Mouse (Mus musculus) adrenal gland, adult (tissue): ENCODE results near the gene Olfr1245.
"Not testable (repeated sequence)": the region's sequence is repeated elsewhere in the genome, so short reads cannot be mapped to it uniquely, and the experiment has no call there.

Source experiments
- DNase-seq, 2 experiments: peaks; one replicate each; pipeline ENCODE4 v3.0.0; 2022 to 2023; ENCODE audit warnings: low spot score in 1 of 2; ENCODE audit not compliant: inconsistent age in 2 of 2

The Olfr1245 gene

DNA sequence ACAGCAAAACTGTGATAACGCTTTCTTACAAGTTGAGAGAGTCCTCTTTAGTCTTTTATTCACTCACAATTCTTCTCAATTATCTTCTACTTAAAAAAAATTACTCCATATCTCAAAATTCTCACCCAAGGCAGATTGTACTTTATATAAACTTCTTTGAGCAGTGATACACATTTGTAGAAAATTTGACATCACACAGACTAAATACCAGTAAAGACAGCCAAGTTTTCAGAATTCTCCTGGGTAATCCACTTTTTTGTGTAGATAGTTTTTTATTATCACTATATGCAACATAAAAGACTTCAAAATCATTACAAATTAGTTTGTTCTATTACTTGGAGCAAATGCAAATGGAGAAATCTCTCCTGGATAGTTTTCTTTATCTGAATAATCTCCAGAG, at the start of gene Olfr1245:
Gene Olfr1245 (minus strand): TSS at position 101 of the 400 bp plus-strand sequence.
- DNase-seq = no peak

GRCm38 (mm10) chr2:89618145-89618544, 39.9 kb upstream of the Olfr1245 start, which contains the start of gene Olfr1248:
Gene Olfr1248, minus strand, starts transcription at chr2:89618245.
- not testable (repeated sequence) for DNase-seq

- no peak for DNase-seq
Measured at GRCm38 (mm10) chr2:89614030-89614429, 35.8 kb upstream of the Olfr1245 start, which contains the start of gene Olfr1247. Gene Olfr1247, minus strand, starts transcription at chr2:89614130.

- no peak for DNase-seq
Measured at GRCm38 (mm10) chr2:89593057-89593456, 14.8 kb upstream of the Olfr1245 start, which contains the start of gene Olfr1246. Gene Olfr1246, minus strand, starts transcription at chr2:89593157.

- not testable (repeated sequence) for DNase-seq
Measured at GRCm38 (mm10) chr2:89562706-89563105, 15.5 kb downstream of the Olfr1245 start.

- no peak for DNase-seq
Measured at GRCm38 (mm10) chr2:89544516-89544915, 33.7 kb downstream of the Olfr1245 start.

DNA sequence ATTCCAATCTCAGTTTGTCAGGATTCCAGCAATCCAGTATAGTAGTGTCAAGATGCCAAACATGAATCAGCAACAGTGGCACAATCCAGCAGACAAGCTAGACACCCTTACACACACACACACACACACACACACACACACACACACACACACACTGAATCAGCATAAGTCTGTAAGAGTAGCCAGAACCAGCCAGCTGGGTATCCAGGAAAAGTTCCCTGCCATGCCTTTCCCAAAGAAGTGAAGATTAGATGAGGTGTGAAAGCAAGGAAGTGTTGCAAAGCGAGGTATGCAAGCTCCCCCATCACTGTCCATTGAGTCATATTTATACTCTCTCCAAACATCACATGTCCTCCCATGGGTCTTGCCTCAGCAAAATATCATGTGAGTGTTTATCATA, 38.3 kb downstream of the Olfr1245 start:
- DNase-seq = no peak

- no peak for DNase-seq
Measured at GRCm38 (mm10) chr2:89531387-89531786, 46.9 kb downstream of the Olfr1245 start, which contains the start of gene Olfr1243. Gene Olfr1243, minus strand, starts transcription at chr2:89531487.
